Mouse (Mus musculus) layer of hippocampus, postnatal 25 days (tissue): ENCODE results near the gene Olfr805. TPM values are rescaled to one million over a fixed set of nuclear protein-coding genes. Genes with fewer than 3 reads are reported as not detected.

Experiments
- DNase-seq, 2 experiments: peaks; one replicate each; pipeline ENCODE4 v3.0.0; 2022; ENCODE audit warnings: mixed read lengths in 2 of 2, low spot score in 1 of 2; ENCODE audit errors: extremely low spot score in 1 of 2
- microRNA-seq, 2 experiments: library from miRNA; unstranded; fragments of <30 nt; microRNA quantifications; one replicate each; pipeline ENCODE4 v1.2.0; 2021
- total RNA-seq, 2 experiments: library from RNA; stranded (reverse); gene quantifications; 2 replicates each; pipeline ENCODE4 v1.2.3; 2021

The Olfr805 gene
- total RNA-seq: not detected

- DNase-seq: no peak
Measured at GRCm38 (mm10) chr10:129729275-129729674, at the start of gene Olfr805. Olfr805 (minus strand) TSS chr10:129729375.

- DNase-seq: no peak
Measured at GRCm38 (mm10) chr10:129778123-129778522, 48.9 kb upstream of the Olfr805 start.

- no peak for DNase-seq
Measured at GRCm38 (mm10) chr10:129774338-129774737, 45.2 kb upstream of the Olfr805 start, which contains the start of gene Olfr809. Olfr809 (plus strand) TSS chr10:129774638.

- no peak for DNase-seq
Measured at GRCm38 (mm10) chr10:129765182-129765581, 36.0 kb upstream of the Olfr805 start, which contains the start of gene Olfr808. Olfr808 (plus strand) TSS chr10:129765482.

GRCm38 (mm10) chr10:129757693-129758092 lies 28.5 kb upstream of the Olfr805 start, which contains the start of gene Olfr807:
Olfr807 (minus strand) TSS chr10:129757793.
- no peak for DNase-seq

GRCm38 (mm10) chr10:129741821-129742220 lies 12.6 kb upstream of the Olfr805 start, which contains the start of gene Olfr806:
Olfr806 (minus strand) TSS chr10:129741921.
- DNase-seq: no peak

- DNase-seq: no peak
Measured at GRCm38 (mm10) chr10:129702910-129703309, 26.3 kb downstream of the Olfr805 start, which contains the start of gene Olfr804. Olfr804 (plus strand) TSS chr10:129703210.

- no peak for DNase-seq
Measured at GRCm38 (mm10) chr10:129694186-129694585, 35.0 kb downstream of the Olfr805 start, which contains the start of gene Olfr803. Olfr803 (minus strand) TSS chr10:129694286.

- DNase-seq: no peak
Measured at GRCm38 (mm10) chr10:129688069-129688468, 41.1 kb downstream of the Olfr805 start, which contains the start of gene Olfr802. Olfr802 (minus strand) TSS chr10:129688169.

GRCm38 (mm10) chr10:129673765-129674164 lies 55.4 kb downstream of the Olfr805 start, which contains the start of gene Olfr801:
Olfr801 (minus strand) TSS chr10:129673865.
- DNase-seq: no peak

Small RNA genes within 50 kb of the gene (microRNA-seq; reads per million reads assigned to microRNA genes)
- gene Gm24485: 0 reads per million in 2 experiments

Other genes starting within 250 kb of the Olfr805 start
- gene Olfr789, start 244.6 kb downstream of the Olfr805 start, total RNA-seq: not detected
- not detected for gene Olfr790, start 230.9 kb downstream of the Olfr805 start, total RNA-seq
- not detected for gene Olfr791, start 207.6 kb downstream of the Olfr805 start, total RNA-seq
- not detected for gene Olfr792, start 190.2 kb downstream of the Olfr805 start, total RNA-seq
- gene Olfr794, start 161.7 kb downstream of the Olfr805 start, total RNA-seq: not detected
- not detected for gene Olfr796, start 116.8 kb downstream of the Olfr805 start, total RNA-seq
- gene Olfr798, start 101.4 kb downstream of the Olfr805 start, total RNA-seq: not detected
- gene Olfr799, start 91.9 kb downstream of the Olfr805 start, total RNA-seq: not detected
- not detected for gene Olfr800, start 71.7 kb downstream of the Olfr805 start, total RNA-seq
- gene Olfr801, start 55.5 kb downstream of the Olfr805 start, total RNA-seq: not detected
- not detected for gene Olfr802, start 41.2 kb downstream of the Olfr805 start, total RNA-seq
- gene Olfr803, start 35.1 kb downstream of the Olfr805 start, total RNA-seq: not detected
- not detected for gene Olfr804, start 26.2 kb downstream of the Olfr805 start, total RNA-seq
- not detected for gene Olfr806, start 12.5 kb upstream of the Olfr805 start, total RNA-seq
- gene Olfr807, start 28.4 kb upstream of the Olfr805 start, total RNA-seq: not detected
- gene Olfr808, start 36.1 kb upstream of the Olfr805 start, total RNA-seq: not detected
- not detected for gene Olfr809, start 45.3 kb upstream of the Olfr805 start, total RNA-seq
- gene Olfr810, start 65.5 kb upstream of the Olfr805 start, total RNA-seq: not detected
- not detected for gene Olfr811, start 75.0 kb upstream of the Olfr805 start, total RNA-seq
- gene Olfr812, start 116.7 kb upstream of the Olfr805 start, total RNA-seq: not detected
- gene Olfr813, start 126.0 kb upstream of the Olfr805 start, total RNA-seq: not detected
- not detected for gene Olfr814, start 150.5 kb upstream of the Olfr805 start, total RNA-seq
- gene Olfr815, start 176.5 kb upstream of the Olfr805 start, total RNA-seq: not detected
- not detected for gene Olfr816, start 186.2 kb upstream of the Olfr805 start, total RNA-seq
- gene Olfr818, start 219.7 kb upstream of the Olfr805 start, total RNA-seq: not detected
- not detected for gene Olfr819, start 237.9 kb upstream of the Olfr805 start, total RNA-seq
- not detected for gene Olfr247, start 246.8 kb upstream of the Olfr805 start, total RNA-seq